Mouse (Mus musculus) megakaryocyte progenitor cell, adult 5-6 weeks (primary cell): ENCODE results near the gene Mob3a. TPM values are rescaled to one million over a fixed set of nuclear protein-coding genes. Genes with fewer than 3 reads are reported as not detected.

Experiments used
- ATAC-seq: replicated peaks from 2 replicates; pipeline ENCODE4 v1.8.0; 2016; ENCODE audit warnings: mild to moderate bottlenecking, moderate TSS enrichment, inconsistent platforms; ENCODE audit not compliant: poor library complexity
- total RNA-seq, 2 experiments: library from RNA; stranded (forward) in 1 of 2; stranded (reverse) in 1 of 2; fragments of 157-497, 149-512 nt in 1 of 2; fragments of 200-1000 nt in 1 of 2; gene quantifications; 2 replicates each; pipeline versions ENCODE4 v1.2.3 to v1.2.4; 2015 to 2017

Gene Mob3a
- total RNA-seq, 2 experiments from 2014 or later: 31.9 to 39.0 TPM

- peak; percentile 0 for ATAC-seq
These were observed 23.0 kb downstream of the Mob3a start for GRCm38 (mm10) chr10:80678601-80679377.

GRCm38 (mm10) chr10:80677942-80678436, 23.8 kb downstream of the Mob3a start, which contains the start of gene Mknk2:
TSS of gene Mknk2 (minus strand) at chr10:80678112.
- ATAC-seq: peak; percentile 59

- ATAC-seq: no peak
These were observed 24.5 kb downstream of the Mob3a start for GRCm38 (mm10) chr10:80677128-80677875.

- peak; percentile 62 for ATAC-seq
These were observed 25.4 kb downstream of the Mob3a start for GRCm38 (mm10) chr10:80676198-80676928.

GRCm38 (mm10) chr10:80675405-80676197, 26.2 kb downstream of the Mob3a start:
- ATAC-seq: no peak

- ATAC-seq: no peak
These were observed 26.8 kb downstream of the Mob3a start for GRCm38 (mm10) chr10:80674851-80675404.

GRCm38 (mm10) chr10:80674161-80674711, 27.5 kb downstream of the Mob3a start:
- ATAC-seq: no peak

GRCm38 (mm10) chr10:80673690-80674089, 28.1 kb downstream of the Mob3a start:
- ATAC-seq: no peak

GRCm38 (mm10) chr10:80671936-80672690, 29.7 kb downstream of the Mob3a start:
- ATAC-seq: no peak

- ATAC-seq: no peak
These were observed 30.5 kb downstream of the Mob3a start for GRCm38 (mm10) chr10:80671251-80671650.

GRCm38 (mm10) chr10:80670531-80670930, 31.2 kb downstream of the Mob3a start:
- ATAC-seq: no peak

- 0 out of 2 replicates have a peak, but pooled peaks have one; percentile 8 for ATAC-seq
These were observed 31.9 kb downstream of the Mob3a start for GRCm38 (mm10) chr10:80669737-80670485.

GRCm38 (mm10) chr10:80669018-80669417, 32.8 kb downstream of the Mob3a start:
- no peak for ATAC-seq

GRCm38 (mm10) chr10:80668614-80669013, 33.2 kb downstream of the Mob3a start:
- no peak for ATAC-seq

- ATAC-seq: no peak
These were observed 34.9 kb downstream of the Mob3a start for GRCm38 (mm10) chr10:80666837-80667412.

GRCm38 (mm10) chr10:80665981-80666733, 35.6 kb downstream of the Mob3a start:
- peak; percentile 38 for ATAC-seq

- no peak for ATAC-seq
These were observed 36.3 kb downstream of the Mob3a start for GRCm38 (mm10) chr10:80665459-80665858.
